Mouse (Mus musculus): ENCODE data around the gene Tbc1d17. TPM values are rescaled to one million over a fixed set of nuclear protein-coding genes. Genes with fewer than 3 reads are reported as not detected.
A peak's percentile ranks its signal among the peaks of the same experiment; 100 is the strongest.

The Tbc1d17 gene
- polyA plus RNA-seq, 1 experiment from 2014 or later: 39.6 TPM

DNA sequence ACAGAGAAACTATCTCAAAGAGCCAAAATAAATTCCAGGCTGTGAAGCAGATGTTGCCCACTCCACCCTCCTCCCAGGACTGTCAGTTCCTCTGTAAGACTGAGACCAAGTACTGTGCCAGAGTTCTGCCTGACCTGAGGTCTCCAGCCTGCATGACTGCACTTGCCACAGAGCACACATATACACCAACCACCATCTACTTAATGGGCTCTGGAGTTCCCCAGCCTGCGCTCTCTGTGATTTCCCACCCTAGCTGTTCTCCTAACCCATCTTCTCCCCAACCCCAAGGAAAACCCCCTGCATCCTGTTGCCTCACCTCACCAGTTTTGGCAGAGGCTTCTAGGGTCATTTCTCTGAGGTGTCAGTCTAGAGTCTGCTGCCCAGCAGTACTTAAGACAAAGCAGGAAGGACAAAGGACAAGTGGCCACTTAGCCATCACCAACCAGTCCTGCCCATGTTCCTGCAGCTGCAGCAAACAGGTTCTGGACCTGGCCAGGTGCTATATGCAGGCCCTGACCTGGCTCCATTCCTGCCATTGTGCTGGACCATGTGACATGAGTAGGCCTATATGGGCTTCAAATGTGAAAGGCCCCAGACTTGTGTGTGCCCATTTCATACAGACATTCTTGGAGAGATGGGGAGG lies 13.4 kb downstream of the Tbc1d17 start:
- 85% methylated on average over 1 of the region's 1 CpGs for WGBS (ENCODE audit: insufficient replicate concordance)
- peaks cover 22% of the 10 kb centered on the region for H3K36me3 ChIP-seq

DNA sequence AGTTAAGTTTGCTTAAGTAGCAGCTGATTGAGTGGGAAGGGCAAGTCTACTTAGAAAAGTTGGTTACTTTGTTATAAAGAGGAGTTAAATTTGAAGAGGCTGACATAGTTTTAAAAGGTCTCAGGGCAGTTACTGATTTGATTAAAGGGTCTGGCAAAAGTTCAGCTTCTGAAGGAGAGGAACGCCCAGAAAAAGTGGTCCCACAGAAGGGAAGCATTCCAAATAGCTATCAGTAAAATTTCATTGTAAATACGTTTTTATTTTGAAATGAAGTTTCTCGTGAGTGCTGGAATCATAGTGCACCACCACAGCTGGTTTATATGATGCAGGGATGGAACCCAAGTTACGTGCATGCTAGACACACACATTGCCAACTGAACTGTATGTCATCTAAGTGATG lies 16.1 kb downstream of the Tbc1d17 start:
- H3K27me3 ChIP-seq (replicated peaks): no peaks in the 10 kb centered on the region
- peaks cover 47% of the 10 kb centered on the region for H3K36me3 ChIP-seq
- no peak overlapping the region for H3K9ac ChIP-seq
- H3K4me2 ChIP-seq: no peak overlapping the region
- H3K4me3 ChIP-seq: no peak overlapping the region
- peaks cover 13% of the 10 kb centered on the region for H3K4me1 ChIP-seq
- no peak overlapping the region for H3K27ac ChIP-seq
- no peaks in the 10 kb centered on the region for H3K9me3 ChIP-seq (replicated peaks)
- WGBS (ENCODE audit: insufficient replicate concordance): 77% methylated on average over 4 of the region's 4 CpGs
- no peak for ATAC-seq

More for the DNA sequence above, 13.4 kb downstream of the Tbc1d17 start:
- Histone ChIP-seq H3K4me1 (peaks cover 27% of the 10 kb centered on the region), H3K4me2 (no peak overlapping the region), H3K4me3 (no peak overlapping the region), H3K27ac (no peak overlapping the region), H3K9ac (no peak overlapping the region), H3K27me3 (replicated peaks) (peaks cover 25% of the 10 kb centered on the region), H3K9me3 (replicated peaks) (no peaks in the 10 kb centered on the region)
- no peak for ATAC-seq

DNA sequence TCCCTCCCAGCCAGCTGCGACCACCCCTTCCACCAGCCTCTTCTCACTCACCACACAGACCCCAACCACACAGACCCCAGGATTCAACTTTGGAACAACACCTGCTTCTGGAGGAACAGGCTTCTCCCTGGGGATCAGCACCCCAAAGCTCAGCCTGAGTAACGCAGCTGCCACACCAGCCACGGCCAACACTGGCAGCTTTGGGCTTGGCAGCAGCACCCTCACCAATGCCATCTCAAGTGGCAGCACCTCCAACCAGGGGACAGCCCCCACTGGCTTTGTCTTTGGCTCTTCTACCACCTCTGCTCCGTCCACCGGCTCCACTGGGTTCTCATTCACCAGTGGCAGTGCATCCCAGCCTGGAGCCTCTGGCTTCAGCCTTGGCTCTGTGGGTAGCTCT lies 20.2 kb downstream of the Tbc1d17 start:
- no peaks in the 10 kb centered on the region for H3K9me3 ChIP-seq (replicated peaks)
- H3K27ac ChIP-seq: no peak overlapping the region
- WGBS (ENCODE audit: insufficient replicate concordance): 87% methylated on average over 5 of the region's 5 CpGs
- no peak overlapping the region for H3K4me2 ChIP-seq
- no peaks in the 10 kb centered on the region for H3K27me3 ChIP-seq (replicated peaks)
- no peak for ATAC-seq
- H3K4me3 ChIP-seq: no peak overlapping the region
- H3K9ac ChIP-seq: no peak overlapping the region
- H3K4me1 ChIP-seq: peaks cover 23% of the 10 kb centered on the region
- H3K36me3 ChIP-seq: peaks cover 69% of the 10 kb centered on the region

DNA sequence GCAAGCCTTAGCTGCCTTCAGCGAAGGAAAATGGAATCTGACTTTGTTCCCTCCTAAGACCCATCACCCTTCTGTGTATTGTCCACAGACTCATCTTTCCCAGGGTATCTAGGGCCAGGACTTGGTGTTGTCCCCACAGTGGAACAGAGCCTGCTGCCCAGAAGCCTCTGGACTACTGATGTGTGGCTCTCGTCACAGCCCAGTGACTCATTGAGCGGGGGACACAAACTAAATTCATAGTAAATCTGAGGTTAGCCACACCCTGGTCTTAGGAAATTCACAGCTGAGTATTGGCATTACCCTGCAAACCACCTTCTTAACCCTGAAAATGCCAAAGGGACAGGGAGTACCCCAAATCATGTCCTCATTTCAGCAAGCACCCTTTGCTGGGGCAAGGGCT lies 22.1 kb downstream of the Tbc1d17 start:
- Histone ChIP-seq H3K27me3 (replicated peaks) (no peaks in the 10 kb centered on the region), H3K27ac (no peak overlapping the region), H3K4me3 (no peak overlapping the region), H3K9me3 (replicated peaks) (no peaks in the 10 kb centered on the region), H3K4me2 (no peak overlapping the region), H3K36me3 (peaks cover 74% of the 10 kb centered on the region), H3K9ac (no peak overlapping the region), H3K4me1 (peaks cover 40% of the 10 kb centered on the region)
- ATAC-seq: no peak
- 75% methylated on average over 3 of the region's 3 CpGs for WGBS (ENCODE audit: insufficient replicate concordance)

DNA sequence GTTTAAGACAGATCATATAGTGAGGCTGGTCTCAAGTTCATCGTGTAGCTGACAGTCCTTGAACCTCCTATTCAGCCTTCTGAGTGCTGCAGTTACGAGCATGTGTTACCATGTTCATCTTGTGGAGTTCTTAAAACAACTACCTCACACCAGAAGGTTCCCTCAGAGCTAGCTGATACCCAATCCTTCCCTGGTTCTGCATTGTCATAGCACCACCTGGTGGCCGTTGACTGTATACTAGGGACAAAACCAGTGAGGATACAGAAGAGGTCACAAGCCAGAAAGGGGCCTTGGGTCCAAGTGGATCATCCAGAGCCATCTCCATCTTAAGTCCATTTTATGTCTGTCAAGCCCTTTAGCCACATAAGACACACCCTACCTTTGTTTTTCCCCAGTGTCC lies 24.0 kb downstream of the Tbc1d17 start:
- Histone ChIP-seq H3K9me3 (replicated peaks) (no peaks in the 10 kb centered on the region), H3K27me3 (replicated peaks) (no peaks in the 10 kb centered on the region), H3K4me1 (peaks cover 59% of the 10 kb centered on the region), H3K4me3 (no peak overlapping the region), H3K27ac (no peak overlapping the region), H3K4me2 (no peak overlapping the region), H3K9ac (no peak overlapping the region), H3K36me3 (peaks cover 60% of the 10 kb centered on the region)
- whole genome bisulfite sequencing (ENCODE audit: insufficient replicate concordance): 21% methylated on average over 3 of the region's 3 CpGs
- peak; percentile 57 for ATAC-seq

DNA sequence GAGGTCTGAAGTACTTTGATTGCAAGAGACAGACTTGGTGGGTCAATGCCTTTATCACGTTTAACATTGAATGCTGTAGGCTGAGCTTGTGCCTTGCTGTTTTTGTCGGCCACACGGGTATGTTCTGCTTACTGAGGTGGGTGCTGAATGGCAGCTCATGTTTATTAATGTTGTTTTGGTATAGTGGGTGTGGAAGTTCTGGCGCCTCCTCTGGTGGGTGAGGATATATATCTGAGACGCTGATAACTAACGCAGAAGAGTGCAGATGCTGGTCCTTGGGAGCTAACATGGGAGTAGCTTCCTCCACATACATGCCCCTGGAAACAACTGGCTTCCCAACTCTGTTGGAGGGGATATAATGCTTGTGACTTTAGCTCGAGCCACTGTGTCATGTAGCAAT lies 25.5 kb downstream of the Tbc1d17 start:
- no peak overlapping the region for H3K4me2 ChIP-seq
- 0 out of 2 replicates have a peak overlapping the region, but pooled peaks have one; percentile 4 for H3K27ac ChIP-seq
- H3K27me3 ChIP-seq (replicated peaks): no peaks in the 10 kb centered on the region
- ATAC-seq: no peak
- peaks cover 59% of the 10 kb centered on the region for H3K36me3 ChIP-seq
- H3K4me3 ChIP-seq: no peak overlapping the region
- WGBS (ENCODE audit: insufficient replicate concordance): 32% methylated on average over 7 of the region's 7 CpGs
- no peaks in the 10 kb centered on the region for H3K9me3 ChIP-seq (replicated peaks)
- H3K4me1 ChIP-seq: peaks cover 69% of the 10 kb centered on the region
- no peak overlapping the region for H3K9ac ChIP-seq

DNA sequence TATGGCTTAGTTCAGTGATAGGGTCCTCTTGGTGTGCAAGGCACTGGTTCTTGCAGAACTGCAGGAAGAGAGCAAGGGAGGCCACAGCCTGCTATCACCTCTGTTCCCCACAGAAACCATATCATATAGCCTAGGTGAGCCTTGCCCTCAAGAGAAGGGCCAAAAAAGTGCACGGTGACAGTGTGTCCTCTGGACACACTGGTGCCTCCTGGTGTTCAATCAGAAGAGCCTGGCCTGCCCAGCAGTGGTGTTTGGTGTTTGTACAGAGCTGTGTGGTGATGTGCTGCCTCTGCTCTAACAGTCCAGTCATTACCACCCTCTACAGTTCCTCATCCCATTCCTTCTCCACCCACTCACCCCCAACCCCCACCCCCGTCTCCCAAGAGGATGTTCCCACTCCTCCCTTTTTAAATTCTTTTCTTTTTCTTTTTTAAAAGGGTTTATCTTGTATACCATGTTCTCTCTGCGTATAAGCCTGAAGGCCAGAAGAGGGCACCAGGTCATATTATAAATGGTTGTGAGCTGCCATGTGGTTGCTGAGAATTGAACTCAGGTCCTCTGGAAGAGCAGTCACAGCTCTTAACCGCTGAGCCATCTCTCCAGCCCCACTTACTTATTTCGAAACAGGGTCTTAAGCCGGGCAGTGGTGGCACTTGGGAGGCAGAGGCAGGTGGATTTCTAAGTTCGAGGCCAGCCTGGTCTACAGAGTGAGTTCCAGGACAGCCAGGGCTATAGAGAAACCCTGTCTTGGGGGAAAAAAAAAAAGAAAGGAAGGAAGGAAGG lies 27.0 kb downstream of the Tbc1d17 start:
- H3K36me3 ChIP-seq: peaks cover 52% of the 10 kb centered on the region
- no peak for ATAC-seq
- no peak overlapping the region for H3K4me3 ChIP-seq
- H3K9ac ChIP-seq: no peak overlapping the region
- no peak overlapping the region for H3K4me2 ChIP-seq
- 76% methylated on average over 7 of the region's 7 CpGs for WGBS (ENCODE audit: insufficient replicate concordance)
- peak overlapping the region; percentile 27; the same call in 1 of the 2 replicates for H3K27ac ChIP-seq
- no peaks in the 10 kb centered on the region for H3K27me3 ChIP-seq (replicated peaks)
- peaks cover 83% of the 10 kb centered on the region for H3K4me1 ChIP-seq
- H3K9me3 ChIP-seq (replicated peaks): no peaks in the 10 kb centered on the region

DNA sequence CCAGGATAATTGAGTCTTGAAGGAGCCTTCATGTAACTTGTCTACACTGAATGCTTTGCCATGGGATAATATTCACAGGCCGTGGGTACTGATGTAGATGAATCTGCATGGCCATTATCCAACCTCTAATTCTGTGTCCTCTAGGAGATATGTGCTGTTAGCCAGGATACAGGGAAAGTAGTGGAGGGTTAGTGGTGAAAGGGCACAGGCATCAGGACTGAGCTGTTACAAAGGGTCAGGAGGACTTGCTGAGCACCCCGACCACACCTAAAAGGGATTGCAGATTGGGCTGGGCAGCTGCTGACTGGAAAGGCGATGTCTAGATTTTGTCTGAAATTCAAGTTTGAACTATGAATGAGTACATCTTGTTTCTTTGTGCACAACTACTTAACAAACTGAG lies 28.4 kb downstream of the Tbc1d17 start:
- Histone ChIP-seq H3K36me3 (peaks cover 39% of the 10 kb centered on the region), H3K27me3 (replicated peaks) (no peaks in the 10 kb centered on the region), H3K4me2 (peak overlapping the region; percentile 88; the same call in 1 of the 2 replicates), H3K9me3 (replicated peaks) (no peaks in the 10 kb centered on the region), H3K27ac (peak overlapping the region; percentile 71), H3K4me3 (no peak overlapping the region), H3K4me1 (peaks cover 78% of the 10 kb centered on the region), H3K9ac (0 out of 2 replicates have a peak overlapping the region, but pooled peaks have one; percentile 27)
- WGBS (ENCODE audit: insufficient replicate concordance): 77% methylated on average over 3 of the region's 3 CpGs
- no peak for ATAC-seq

DNA sequence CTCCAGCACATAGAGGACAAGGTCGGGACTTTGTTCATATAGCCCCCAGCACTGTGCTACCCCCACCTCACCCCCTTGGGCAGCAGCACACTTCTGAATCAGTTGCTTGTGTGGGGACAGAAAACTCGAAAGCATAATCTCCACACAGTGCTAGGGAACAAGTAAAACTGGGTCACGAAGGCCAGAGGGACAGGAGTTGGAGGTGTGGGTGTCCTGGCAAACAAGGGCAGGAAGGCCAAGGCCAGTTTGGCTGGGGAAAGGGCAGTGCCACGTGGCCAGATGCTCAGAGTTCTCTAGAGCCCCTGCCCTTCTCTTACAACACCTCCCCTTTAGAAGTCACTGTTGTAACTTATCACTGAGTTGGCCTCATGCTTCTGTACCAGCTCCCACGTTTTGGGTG lies 29.0 kb downstream of the Tbc1d17 start:
- Histone ChIP-seq H3K27ac (peak overlapping the region; percentile 71), H3K9ac (peak overlapping the region; percentile 97), H3K4me3 (peak overlapping the region; percentile 84; the same call in 1 of the 2 replicates), H3K4me2 (peak overlapping the region; percentile 88), H3K4me1 (peaks cover 82% of the 10 kb centered on the region), H3K9me3 (replicated peaks) (no peaks in the 10 kb centered on the region), H3K27me3 (replicated peaks) (no peaks in the 10 kb centered on the region), H3K36me3 (peaks cover 35% of the 10 kb centered on the region)
- 34% methylated on average over 5 of the region's 5 CpGs for WGBS (ENCODE audit: insufficient replicate concordance)
- ATAC-seq: no peak

DNA sequence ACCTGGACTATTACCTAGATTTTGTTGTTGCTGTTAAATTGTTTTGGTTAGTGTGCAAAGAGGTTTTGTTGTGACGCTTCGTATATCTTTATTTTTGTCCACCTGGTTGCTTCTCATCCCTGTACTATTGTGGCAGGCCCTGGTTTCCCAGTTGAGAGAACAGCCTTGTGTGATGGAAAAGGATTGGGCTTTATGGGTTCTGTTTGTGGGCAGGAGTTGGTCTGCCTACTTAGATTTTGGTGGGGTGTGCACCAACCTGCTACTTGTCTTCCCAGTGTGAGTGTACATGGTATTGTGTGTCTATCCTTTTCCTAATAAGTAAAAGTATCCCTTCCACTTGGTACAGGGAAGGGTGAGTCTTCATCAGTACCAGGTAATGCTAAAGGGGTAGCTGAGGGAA lies 29.5 kb downstream of the Tbc1d17 start:
- Histone ChIP-seq H3K4me3 (peak overlapping the region; percentile 84), H3K4me2 (peak overlapping the region; percentile 88), H3K36me3 (peaks cover 39% of the 10 kb centered on the region), H3K27me3 (replicated peaks) (no peaks in the 10 kb centered on the region), H3K27ac (peak overlapping the region; percentile 71), H3K4me1 (peaks cover 82% of the 10 kb centered on the region), H3K9me3 (replicated peaks) (no peaks in the 10 kb centered on the region), H3K9ac (peak overlapping the region; percentile 97)
- no peak for ATAC-seq
- 83% methylated on average over 2 of the region's 2 CpGs for WGBS (ENCODE audit: insufficient replicate concordance)

DNA sequence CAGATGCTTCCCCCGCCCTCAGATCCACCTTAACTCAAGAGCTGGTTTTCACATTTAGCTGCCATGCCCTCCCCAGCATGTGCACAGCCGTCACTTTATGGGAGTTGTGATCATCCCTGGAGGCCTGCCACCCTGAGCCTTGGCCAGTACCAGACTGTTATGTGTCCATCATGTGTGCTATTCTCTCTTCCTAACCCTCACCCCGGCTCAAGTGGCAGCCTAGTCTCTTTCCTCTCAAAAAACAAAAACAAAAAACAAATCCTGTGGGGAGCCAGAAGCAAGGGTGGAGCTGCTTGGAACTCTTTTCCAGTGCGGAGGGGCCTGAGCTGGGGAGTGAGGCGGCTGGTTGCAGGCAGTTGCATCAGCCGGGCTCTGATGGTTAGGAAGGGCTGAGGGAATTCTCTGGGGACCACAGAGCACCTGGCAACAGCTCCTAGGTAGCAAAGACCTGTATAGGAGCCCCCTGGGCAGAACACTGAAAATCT lies 30.1 kb downstream of the Tbc1d17 start:
- no peaks in the 10 kb centered on the region for H3K9me3 ChIP-seq (replicated peaks)
- no peak for ATAC-seq
- no peaks in the 10 kb centered on the region for H3K27me3 ChIP-seq (replicated peaks)
- H3K4me1 ChIP-seq: peaks cover 82% of the 10 kb centered on the region
- WGBS (ENCODE audit: insufficient replicate concordance): 44% methylated on average over 6 of the region's 6 CpGs
- H3K36me3 ChIP-seq: peaks cover 45% of the 10 kb centered on the region
- H3K4me3 ChIP-seq: peak overlapping the region; percentile 84
- peak overlapping the region; percentile 88 for H3K4me2 ChIP-seq
- H3K9ac ChIP-seq: peak overlapping the region; percentile 97
- H3K27ac ChIP-seq: peak overlapping the region; percentile 71

DNA sequence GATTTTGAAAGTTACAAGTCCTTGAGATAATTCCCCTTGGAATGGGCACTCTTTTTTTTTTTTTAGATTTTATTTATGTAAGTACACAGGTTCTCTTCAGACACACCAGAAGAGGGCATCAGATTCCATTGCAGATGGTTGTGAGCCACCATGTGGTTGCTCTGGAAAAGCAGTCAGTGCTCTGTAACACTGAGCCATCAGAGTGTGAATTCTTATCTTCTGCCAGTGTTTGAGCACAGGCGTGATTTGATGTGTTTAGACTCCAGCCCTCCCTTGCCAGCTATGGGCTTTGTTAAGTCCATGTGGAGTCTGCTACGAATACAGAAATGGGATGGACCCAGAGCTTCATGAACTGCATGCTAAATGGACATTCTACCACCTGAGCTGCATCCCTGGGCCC lies 30.7 kb downstream of the Tbc1d17 start:
- Histone ChIP-seq H3K36me3 (peaks cover 44% of the 10 kb centered on the region), H3K4me1 (peaks cover 79% of the 10 kb centered on the region), H3K4me3 (peak overlapping the region; percentile 84), H3K4me2 (peak overlapping the region; percentile 88), H3K9ac (peak overlapping the region; percentile 97), H3K9me3 (replicated peaks) (no peaks in the 10 kb centered on the region), H3K27ac (peak overlapping the region; percentile 97), H3K27me3 (replicated peaks) (no peaks in the 10 kb centered on the region)
- 30% methylated on average over 2 of the region's 2 CpGs for WGBS (ENCODE audit: insufficient replicate concordance)
- ATAC-seq: no peak

Data from liver, embryonic 12.5 days (tissue).